Mouse (Mus musculus): ENCODE measurements around the gene Snapc2. TPM values are rescaled to one million over a fixed set of nuclear protein-coding genes. Genes with fewer than 3 reads are reported as not detected.

Gene Snapc2
- polyA plus RNA-seq, 1 experiment from 2014 or later: 59.8 TPM

- WGBS: 89% methylated on average over 15 of the region's 15 CpGs
- ATAC-seq (replicated peaks; ENCODE audit: insufficient number of reproducible peaks, low FRiP score, low TSS enrichment, low read depth): no peak
- no peak overlapping the region for H3K27ac ChIP-seq (replicated peaks; ENCODE audit: low read depth, low read length)
- no peak for DNase-seq (ENCODE audit: low spot score)
- H3K36me3 ChIP-seq (replicated peaks; ENCODE audit: control insufficient read depth, insufficient read depth, low read depth, low read length): peaks cover 7% of the 10 kb centered on the region
- H3K4me3 ChIP-seq (ENCODE audit: low read depth, low read length): no peak overlapping the region
- no peaks in the 10 kb centered on the region for H3K27me3 ChIP-seq (ENCODE audit: control insufficient read depth, insufficient read depth, low read length)
- H3K9me3 ChIP-seq (replicated peaks; ENCODE audit: control insufficient read depth, low read length): no peaks in the 10 kb centered on the region
- no peaks in the 10 kb centered on the region for H3K4me1 ChIP-seq (ENCODE audit: control insufficient read depth, insufficient read depth, low read length)
- no peak overlapping the region for H3K9ac ChIP-seq (replicated peaks; ENCODE audit: low read length)
- no peak overlapping the region for H3K4me2 ChIP-seq (ENCODE audit: low read depth, low read length)
Observed at GRCm38 (mm10) chr8:4265160-4265914, 12.5 kb downstream of the Snapc2 start.

GRCm38 (mm10) chr8:4267627-4268026 is 14.7 kb downstream of the Snapc2 start:
- no peak overlapping the region for H3K9ac ChIP-seq (replicated peaks; ENCODE audit: low read length)
- H3K4me3 ChIP-seq (ENCODE audit: low read depth, low read length): no peak overlapping the region
- H3K4me2 ChIP-seq (ENCODE audit: low read depth, low read length): no peak overlapping the region
- peaks cover 7% of the 10 kb centered on the region for H3K36me3 ChIP-seq (replicated peaks; ENCODE audit: control insufficient read depth, insufficient read depth, low read depth, low read length)
- no peaks in the 10 kb centered on the region for H3K9me3 ChIP-seq (replicated peaks; ENCODE audit: control insufficient read depth, low read length)
- no peak for DNase-seq (ENCODE audit: low spot score)
- H3K4me1 ChIP-seq (ENCODE audit: control insufficient read depth, insufficient read depth, low read length): no peaks in the 10 kb centered on the region
- no peak overlapping the region for H3K27ac ChIP-seq (replicated peaks; ENCODE audit: low read depth, low read length)
- peak; percentile 73; the same call in 1 of the 2 replicates for ATAC-seq (replicated peaks; ENCODE audit: insufficient number of reproducible peaks, low FRiP score, low TSS enrichment, low read depth)
- no peaks in the 10 kb centered on the region for H3K27me3 ChIP-seq (ENCODE audit: control insufficient read depth, insufficient read depth, low read length)
- 80% methylated on average over 15 of the region's 15 CpGs for WGBS

GRCm38 (mm10) chr8:4269609-4270008 is 16.7 kb downstream of the Snapc2 start:
- H3K4me1 ChIP-seq (ENCODE audit: control insufficient read depth, insufficient read depth, low read length): no peaks in the 10 kb centered on the region
- 88% methylated on average over 6 of the region's 6 CpGs for WGBS
- H3K9me3 ChIP-seq (replicated peaks; ENCODE audit: control insufficient read depth, low read length): no peaks in the 10 kb centered on the region
- no peak for ATAC-seq (replicated peaks; ENCODE audit: insufficient number of reproducible peaks, low FRiP score, low TSS enrichment, low read depth)
- no peak overlapping the region for H3K4me3 ChIP-seq (ENCODE audit: low read depth, low read length)
- H3K9ac ChIP-seq (replicated peaks; ENCODE audit: low read length): no peak overlapping the region
- H3K36me3 ChIP-seq (replicated peaks; ENCODE audit: control insufficient read depth, insufficient read depth, low read depth, low read length): peaks cover 7% of the 10 kb centered on the region
- H3K4me2 ChIP-seq (ENCODE audit: low read depth, low read length): no peak overlapping the region
- H3K27me3 ChIP-seq (ENCODE audit: control insufficient read depth, insufficient read depth, low read length): no peaks in the 10 kb centered on the region
- no peak for DNase-seq (ENCODE audit: low spot score)
- no peak overlapping the region for H3K27ac ChIP-seq (replicated peaks; ENCODE audit: low read depth, low read length)

- no peaks in the 10 kb centered on the region for H3K36me3 ChIP-seq (replicated peaks; ENCODE audit: control insufficient read depth, insufficient read depth, low read depth, low read length)
- H3K27ac ChIP-seq (replicated peaks; ENCODE audit: low read depth, low read length): no peak within 1 kb of the TSS
- ATAC-seq (replicated peaks; ENCODE audit: insufficient number of reproducible peaks, low FRiP score, low TSS enrichment, low read depth) (peak; percentile 92), DNase-seq (ENCODE audit: low spot score) (peak; percentile 98)
- H3K9ac ChIP-seq (replicated peaks; ENCODE audit: low read length): peak within 1 kb of the TSS; percentile 75
- under 1% methylated on average over 39 of the region's 39 CpGs for WGBS
- no peaks in the 10 kb centered on the region for H3K4me1 ChIP-seq (ENCODE audit: control insufficient read depth, insufficient read depth, low read length)
- peak within 1 kb of the TSS; percentile 60 for H3K4me3 ChIP-seq (ENCODE audit: low read depth, low read length)
- H3K9me3 ChIP-seq (replicated peaks; ENCODE audit: control insufficient read depth, low read length): no peaks in the 10 kb centered on the region
- no peaks in the 10 kb centered on the region for H3K27me3 ChIP-seq (ENCODE audit: control insufficient read depth, insufficient read depth, low read length)
- peak within 1 kb of the TSS; percentile 56 for H3K4me2 ChIP-seq (ENCODE audit: low read depth, low read length)
Observed at GRCm38 (mm10) chr8:4275275-4276110, 22.6 kb downstream of the Snapc2 start, which contains the start of gene Timm44. Gene Timm44 (minus strand): TSS chr8:4275913.

- ATAC-seq (replicated peaks; ENCODE audit: insufficient number of reproducible peaks, low FRiP score, low TSS enrichment, low read depth) (no peak; the same call in 1 of the 2 replicates), DNase-seq (ENCODE audit: low spot score) (no peak)
- Histone ChIP-seq H3K4me1 (ENCODE audit: control insufficient read depth, insufficient read depth, low read length) (no peaks in the 10 kb centered on the region), H3K36me3 (replicated peaks; ENCODE audit: control insufficient read depth, insufficient read depth, low read depth, low read length) (no peaks in the 10 kb centered on the region), H3K27me3 (ENCODE audit: control insufficient read depth, insufficient read depth, low read length) (no peaks in the 10 kb centered on the region), H3K9ac (replicated peaks; ENCODE audit: low read length) (peak overlapping the region; percentile 75), H3K27ac (replicated peaks; ENCODE audit: low read depth, low read length) (no peak overlapping the region), H3K4me3 (ENCODE audit: low read depth, low read length) (peak overlapping the region; percentile 60), H3K9me3 (replicated peaks; ENCODE audit: control insufficient read depth, low read length) (no peaks in the 10 kb centered on the region), H3K4me2 (ENCODE audit: low read depth, low read length) (peak overlapping the region; percentile 36)
- 28% methylated on average over 9 of the region's 9 CpGs for WGBS
Observed at GRCm38 (mm10) chr8:4276111-4276465, 23.2 kb downstream of the Snapc2 start.

- Histone ChIP-seq H3K9me3 (replicated peaks; ENCODE audit: control insufficient read depth, low read length) (no peaks in the 10 kb centered on the region), H3K27ac (replicated peaks; ENCODE audit: low read depth, low read length) (no peak overlapping the region), H3K36me3 (replicated peaks; ENCODE audit: control insufficient read depth, insufficient read depth, low read depth, low read length) (peaks cover 8% of the 10 kb centered on the region), H3K4me3 (ENCODE audit: low read depth, low read length) (no peak overlapping the region), H3K4me1 (ENCODE audit: control insufficient read depth, insufficient read depth, low read length) (no peaks in the 10 kb centered on the region), H3K9ac (replicated peaks; ENCODE audit: low read length) (no peak overlapping the region), H3K27me3 (ENCODE audit: control insufficient read depth, insufficient read depth, low read length) (no peaks in the 10 kb centered on the region), H3K4me2 (ENCODE audit: low read depth, low read length) (no peak overlapping the region)
- WGBS: 92% methylated on average over 5 of the region's 5 CpGs
- ATAC-seq (replicated peaks; ENCODE audit: insufficient number of reproducible peaks, low FRiP score, low TSS enrichment, low read depth) (no peak), DNase-seq (ENCODE audit: low spot score) (no peak)
Observed at GRCm38 (mm10) chr8:4292738-4293137, 39.9 kb downstream of the Snapc2 start.

- Histone ChIP-seq H3K27ac (replicated peaks; ENCODE audit: low read depth, low read length) (no peak overlapping the region), H3K4me2 (ENCODE audit: low read depth, low read length) (no peak overlapping the region), H3K9ac (replicated peaks; ENCODE audit: low read length) (no peak overlapping the region), H3K27me3 (ENCODE audit: control insufficient read depth, insufficient read depth, low read length) (no peaks in the 10 kb centered on the region), H3K36me3 (replicated peaks; ENCODE audit: control insufficient read depth, insufficient read depth, low read depth, low read length) (peaks cover 25% of the 10 kb centered on the region), H3K4me1 (ENCODE audit: control insufficient read depth, insufficient read depth, low read length) (no peaks in the 10 kb centered on the region), H3K4me3 (ENCODE audit: low read depth, low read length) (no peak overlapping the region), H3K9me3 (replicated peaks; ENCODE audit: control insufficient read depth, low read length) (no peaks in the 10 kb centered on the region)
- DNase-seq (ENCODE audit: low spot score): no peak
- no peak for ATAC-seq (replicated peaks; ENCODE audit: insufficient number of reproducible peaks, low FRiP score, low TSS enrichment, low read depth)
- WGBS: 90% methylated on average over 4 of the region's 4 CpGs
Observed at GRCm38 (mm10) chr8:4297822-4298221, 44.9 kb downstream of the Snapc2 start.

GRCm38 (mm10) chr8:4304124-4304547 is 51.3 kb downstream of the Snapc2 start:
- Histone ChIP-seq H3K36me3 (replicated peaks; ENCODE audit: control insufficient read depth, insufficient read depth, low read depth, low read length) (peaks cover 25% of the 10 kb centered on the region), H3K4me1 (ENCODE audit: control insufficient read depth, insufficient read depth, low read length) (no peaks in the 10 kb centered on the region), H3K4me3 (ENCODE audit: low read depth, low read length) (no peak overlapping the region), H3K27me3 (ENCODE audit: control insufficient read depth, insufficient read depth, low read length) (no peaks in the 10 kb centered on the region), H3K9ac (replicated peaks; ENCODE audit: low read length) (no peak overlapping the region), H3K9me3 (replicated peaks; ENCODE audit: control insufficient read depth, low read length) (no peaks in the 10 kb centered on the region), H3K27ac (replicated peaks; ENCODE audit: low read depth, low read length) (no peak overlapping the region), H3K4me2 (ENCODE audit: low read depth, low read length) (no peak overlapping the region)
- DNase-seq (ENCODE audit: low spot score) (no peak), ATAC-seq (replicated peaks; ENCODE audit: insufficient number of reproducible peaks, low FRiP score, low TSS enrichment, low read depth) (no peak)
- 74% methylated on average over 3 of the region's 3 CpGs for WGBS

All from embryonic facial prominence, embryonic 11.5 days (tissue).